Mouse (Mus musculus) ovary, adult 18-20 months (tissue): Measurements from ENCODE around the gene Zdhhc4.

Experiments
- DNase-seq: peaks from one replicate; pipeline ENCODE4 v3.0.0; 2022; ENCODE audit warnings: low spot score, mixed read lengths

The Zdhhc4 gene

GRCm38 (mm10) chr5:143317288-143317610 lies 11.8 kb downstream of the Zdhhc4 start:
- DNase-seq, result peak; percentile 46

- peak; percentile 23 for DNase-seq
These were observed 12.3 kb downstream of the Zdhhc4 start for GRCm38 (mm10) chr5:143316605-143317287.

GRCm38 (mm10) chr5:143315514-143315888 lies 13.6 kb downstream of the Zdhhc4 start:
- DNase-seq, result no peak

GRCm38 (mm10) chr5:143314730-143315513 lies 14.1 kb downstream of the Zdhhc4 start, which contains the start of gene E130309D02Rik:
Gene E130309D02Rik (minus strand): TSS chr5:143315360.
- DNase-seq, result peak; percentile 66

- DNase-seq, result no peak
These were observed 14.8 kb downstream of the Zdhhc4 start for GRCm38 (mm10) chr5:143314183-143314729.

- no peak for DNase-seq
These were observed 17.2 kb downstream of the Zdhhc4 start for GRCm38 (mm10) chr5:143311886-143312285.

GRCm38 (mm10) chr5:143309916-143310315 lies 19.1 kb downstream of the Zdhhc4 start:
- DNase-seq, result no peak

GRCm38 (mm10) chr5:143308825-143309224 lies 20.2 kb downstream of the Zdhhc4 start:
- no peak for DNase-seq

- DNase-seq, result no peak
These were observed 24.8 kb downstream of the Zdhhc4 start for GRCm38 (mm10) chr5:143304251-143304650.

- DNase-seq, result no peak
These were observed 27.8 kb downstream of the Zdhhc4 start for GRCm38 (mm10) chr5:143301296-143301695.

GRCm38 (mm10) chr5:143299686-143300085 lies 29.4 kb downstream of the Zdhhc4 start:
- DNase-seq, result no peak

- no peak for DNase-seq
These were observed 30.7 kb downstream of the Zdhhc4 start for GRCm38 (mm10) chr5:143298391-143298790.

- no peak for DNase-seq
These were observed 31.1 kb downstream of the Zdhhc4 start for GRCm38 (mm10) chr5:143297986-143298385.

- DNase-seq, result no peak
These were observed 33.7 kb downstream of the Zdhhc4 start for GRCm38 (mm10) chr5:143295330-143295729.

GRCm38 (mm10) chr5:143294862-143295261 lies 34.2 kb downstream of the Zdhhc4 start:
- no peak for DNase-seq

- no peak for DNase-seq
These were observed 35.7 kb downstream of the Zdhhc4 start, which contains the start of gene Zfp853 for GRCm38 (mm10) chr5:143293404-143293803. Gene Zfp853 (minus strand): TSS chr5:143293623.

- DNase-seq, result no peak
These were observed 36.2 kb downstream of the Zdhhc4 start for GRCm38 (mm10) chr5:143292879-143293278.

- DNase-seq, result no peak
These were observed 39.8 kb downstream of the Zdhhc4 start for GRCm38 (mm10) chr5:143289299-143289698.

GRCm38 (mm10) chr5:143288378-143288911 lies 40.6 kb downstream of the Zdhhc4 start:
- DNase-seq, result no peak

- no peak for DNase-seq
These were observed 41.2 kb downstream of the Zdhhc4 start for GRCm38 (mm10) chr5:143287774-143288328.

- no peak for DNase-seq
These were observed 44.3 kb downstream of the Zdhhc4 start for GRCm38 (mm10) chr5:143284762-143285161.

- no peak for DNase-seq
These were observed 49.8 kb downstream of the Zdhhc4 start for GRCm38 (mm10) chr5:143279247-143279646.
